Mouse (Mus musculus) stomach, embryonic 14.5 days (tissue): ENCODE measurements around the gene Cabin1. TPM values are rescaled to one million over a fixed set of nuclear protein-coding genes. Genes with fewer than 3 reads are reported as not detected.

Source experiments
- polyA plus RNA-seq: library from polyadenylated mRNA; unstranded; fragments of >200 nt; fragmentation: Nextera tagmentation; extraction: Ambion mirVana; gene quantifications from 2 replicates; pipeline ENCODE4 v1.2.1, GENCODE M21; 2014

The Cabin1 gene
- polyA plus RNA-seq, 1 experiment from 2014 or later: 42.7 TPM

Other genes starting within 250 kb of the Cabin1 start
- gene Snrpd3, start 246.8 kb downstream of the Cabin1 start, polyA plus RNA-seq: 141 and 151 TPM in 2 replicates
- gene Gucd1, start 246.4 kb downstream of the Cabin1 start, polyA plus RNA-seq: 29.9 and 30.5 TPM in 2 replicates
- gene Lrrc75b, start 204.0 kb downstream of the Cabin1 start, polyA plus RNA-seq: 2.2 TPM in 2 replicates
- 3.1 and 3.8 TPM in 2 replicates for gene Ggt1, start 202.7 kb downstream of the Cabin1 start, polyA plus RNA-seq
- gene Ggt5, start 175.0 kb downstream of the Cabin1 start, polyA plus RNA-seq: 4.1 and 5.2 TPM in 2 replicates
- 8.3 and 10.2 TPM in 2 replicates for gene Susd2, start 120.3 kb downstream of the Cabin1 start, polyA plus RNA-seq
- 65.3 and 65.5 TPM in 2 replicates for gene Ddt, start 9.1 kb upstream of the Cabin1 start, polyA plus RNA-seq
- gene Gm20441, start 16.6 kb upstream of the Cabin1 start, polyA plus RNA-seq: not detected in 2 replicates
- gene Gstt3, start 17.1 kb upstream of the Cabin1 start, polyA plus RNA-seq: 46.5 and 48.5 TPM in 2 replicates
- 11.6 and 12.6 TPM in 2 replicates for gene Gstt1, start 34.2 kb upstream of the Cabin1 start, polyA plus RNA-seq
- not detected in 2 replicates for gene Gstt4, start 58.2 kb upstream of the Cabin1 start, polyA plus RNA-seq
- 43.5 and 47.4 TPM in 2 replicates for gene Gstt2, start 73.1 kb upstream of the Cabin1 start, polyA plus RNA-seq
- 1,950 and 2,198 TPM in 2 replicates for gene Mif, start 95.9 kb upstream of the Cabin1 start, polyA plus RNA-seq
- gene Derl3, start 129.1 kb upstream of the Cabin1 start, polyA plus RNA-seq: 2.3 and 3.3 TPM in 2 replicates
- 182 and 197 TPM in 2 replicates for gene Smarcb1, start 157.3 kb upstream of the Cabin1 start, polyA plus RNA-seq
- gene Chchd10, start 168.8 kb upstream of the Cabin1 start, polyA plus RNA-seq: 40.3 and 47.6 TPM in 2 replicates
- 47.9 and 59.5 TPM in 2 replicates for gene Mmp11, start 172.2 kb upstream of the Cabin1 start, polyA plus RNA-seq
- not detected in 2 replicates for gene Gm867, start 176.3 kb upstream of the Cabin1 start, polyA plus RNA-seq
- 0.88 and 1.3 TPM in 2 replicates for gene Vpreb3, start 178.7 kb upstream of the Cabin1 start, polyA plus RNA-seq
- gene Gm5134, start 190.2 kb upstream of the Cabin1 start, polyA plus RNA-seq: not detected in 2 replicates